Mouse (Mus musculus): ENCODE measurements at regions not wholly inside any gene's neighbourhood (a gene's known extent, or its start where the extent isn't known, plus 50 kb on each side); places are given as distances from the start of the nearest gene placed in this dataset.

DNA sequence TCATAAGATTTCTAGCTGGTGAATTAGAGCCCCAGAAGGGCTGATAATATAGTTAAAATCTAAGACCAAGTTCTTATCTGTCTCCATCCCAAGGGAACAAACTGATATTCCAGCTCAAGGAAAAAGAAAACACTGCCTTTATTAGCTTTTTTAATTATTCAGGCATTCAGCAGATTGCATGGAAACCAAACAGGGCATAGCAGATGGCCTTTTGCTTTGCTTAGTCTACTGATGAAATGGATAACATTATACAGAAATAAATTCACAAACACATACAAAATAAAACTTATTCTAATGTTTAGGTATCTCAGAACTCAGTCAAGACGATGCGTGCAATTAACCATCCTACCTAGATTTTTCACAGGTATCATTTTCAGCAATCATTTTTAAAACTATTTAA, 198.9 kb downstream of the Isl1 start:
- Histone ChIP-seq H3K4me3 (replicated peaks) (no peak overlapping the region), H3K9me3 (replicated peaks) (no peaks in the 10 kb centered on the region), H3K9ac (no peak overlapping the region), H3K4me1 (no peaks in the 10 kb centered on the region), H3K27me3 (no peaks in the 10 kb centered on the region), H3K4me2 (replicated peaks) (no peak overlapping the region), H3K36me3 (no peaks in the 10 kb centered on the region), H3K27ac (replicated peaks) (no peak overlapping the region)
- WGBS: 91% methylated on average over 2 of the region's 2 CpGs
- ATAC-seq (ENCODE audit: insufficient number of reproducible peaks, low FRiP score, low TSS enrichment, low read depth): no peak

DNA sequence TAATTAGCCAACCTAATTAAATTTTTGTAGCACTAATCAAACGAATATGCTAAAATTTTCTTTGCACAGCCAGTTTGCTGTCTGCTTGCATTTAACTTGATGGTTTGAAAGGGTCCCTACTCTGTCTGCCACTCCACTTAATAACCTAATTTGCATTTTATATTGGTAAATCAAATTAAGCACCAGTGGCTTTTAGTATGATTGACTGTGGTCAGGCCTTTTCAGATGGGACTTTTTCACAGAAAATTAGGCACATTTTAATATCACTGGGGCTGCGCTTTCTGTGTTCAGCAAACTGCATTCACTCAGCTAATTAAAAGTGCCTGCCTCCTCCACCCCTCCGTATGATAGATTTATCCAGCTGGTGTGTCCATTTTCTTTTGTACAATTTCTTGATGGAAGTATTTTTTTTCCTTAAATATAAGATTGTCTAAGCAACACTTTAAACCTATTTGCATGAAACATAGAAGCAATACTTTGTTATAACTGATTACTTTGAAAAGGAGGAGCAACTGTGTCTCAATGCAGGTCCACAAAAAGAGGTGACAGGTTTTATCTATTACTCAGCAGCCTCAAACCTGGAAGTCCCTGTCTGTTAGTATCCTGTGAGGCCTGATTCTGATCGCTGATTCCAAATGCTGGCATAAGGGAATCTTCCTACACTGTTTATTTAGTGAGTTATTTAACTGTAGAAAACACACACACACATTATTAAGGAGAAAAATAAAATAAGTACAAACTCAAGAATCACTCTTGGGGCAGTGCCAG, 221.8 kb downstream of the Isl1 start:
- ATAC-seq (ENCODE audit: insufficient number of reproducible peaks, low FRiP score, low TSS enrichment, low read depth): no peak
- Histone ChIP-seq H3K4me3 (replicated peaks) (no peak overlapping the region), H3K4me1 (no peaks in the 10 kb centered on the region), H3K27me3 (no peaks in the 10 kb centered on the region), H3K27ac (replicated peaks) (no peak overlapping the region), H3K4me2 (replicated peaks) (no peak overlapping the region), H3K36me3 (no peaks in the 10 kb centered on the region), H3K9me3 (replicated peaks) (no peaks in the 10 kb centered on the region), H3K9ac (no peak overlapping the region)
- WGBS: 58% methylated on average over 4 of the region's 4 CpGs

- Histone ChIP-seq H3K27me3 (no peaks in the 10 kb centered on the region), H3K9me3 (replicated peaks) (no peaks in the 10 kb centered on the region), H3K4me2 (replicated peaks) (no peak overlapping the region), H3K9ac (no peak overlapping the region), H3K4me1 (no peaks in the 10 kb centered on the region), H3K4me3 (replicated peaks) (no peak overlapping the region), H3K27ac (replicated peaks) (no peak overlapping the region), H3K36me3 (no peaks in the 10 kb centered on the region)
- ATAC-seq (ENCODE audit: insufficient number of reproducible peaks, low FRiP score, low TSS enrichment, low read depth): no peak
- WGBS: 75% methylated on average over 1 of the region's 1 CpGs
These were observed 222.3 kb downstream of the Isl1 start for GRCm38 (mm10) chr13:116087140-116087539.

DNA sequence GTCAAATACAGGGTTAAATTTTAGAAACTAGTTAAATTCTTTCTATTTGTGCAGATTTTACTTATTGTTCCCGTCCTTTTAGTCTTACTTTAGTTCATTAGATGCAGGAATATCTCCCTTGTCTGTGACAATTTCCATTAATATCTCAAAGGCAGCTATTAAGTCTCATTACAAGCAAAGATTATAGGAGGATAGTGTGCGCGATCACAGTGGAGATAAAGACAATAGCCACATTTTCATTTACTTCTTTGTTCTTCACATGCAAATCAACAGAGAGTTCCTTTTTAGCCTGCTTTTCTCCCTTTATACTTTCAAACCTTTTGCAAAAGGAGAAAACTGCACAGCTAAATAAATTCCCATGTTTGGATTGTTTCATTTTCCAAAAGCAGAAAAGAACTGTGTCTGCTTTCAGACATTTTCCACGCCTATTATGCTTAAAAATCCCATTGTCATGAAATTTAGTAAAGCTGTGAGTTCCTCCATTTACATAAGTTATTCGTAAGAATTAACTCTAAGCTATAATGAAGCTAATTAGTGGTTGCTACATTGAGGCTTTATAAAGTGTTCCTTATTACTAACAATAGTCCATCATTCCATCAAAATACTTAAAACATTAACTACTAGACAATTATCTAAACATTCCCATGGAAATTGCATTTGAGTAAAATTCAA, 252.4 kb downstream of the Isl1 start:
- Histone ChIP-seq H3K4me1 (no peaks in the 10 kb centered on the region), H3K36me3 (no peaks in the 10 kb centered on the region), H3K9me3 (replicated peaks) (no peaks in the 10 kb centered on the region), H3K27ac (replicated peaks) (no peak overlapping the region), H3K4me2 (replicated peaks) (no peak overlapping the region), H3K27me3 (no peaks in the 10 kb centered on the region), H3K4me3 (replicated peaks) (no peak overlapping the region), H3K9ac (no peak overlapping the region)
- no peak for ATAC-seq (ENCODE audit: insufficient number of reproducible peaks, low FRiP score, low TSS enrichment, low read depth)
- 67% methylated on average over 5 of the region's 5 CpGs for WGBS

- Histone ChIP-seq H3K4me3 (replicated peaks) (no peak overlapping the region), H3K9me3 (replicated peaks) (no peaks in the 10 kb centered on the region), H3K4me2 (replicated peaks) (no peak overlapping the region), H3K27ac (replicated peaks) (no peak overlapping the region), H3K36me3 (no peaks in the 10 kb centered on the region), H3K9ac (no peak overlapping the region), H3K4me1 (no peaks in the 10 kb centered on the region), H3K27me3 (no peaks in the 10 kb centered on the region)
- 55% methylated on average over 3 of the region's 3 CpGs for WGBS
- ATAC-seq (ENCODE audit: insufficient number of reproducible peaks, low FRiP score, low TSS enrichment, low read depth): no peak
These were observed 253.3 kb downstream of the Isl1 start for GRCm38 (mm10) chr13:116056112-116056652.

DNA sequence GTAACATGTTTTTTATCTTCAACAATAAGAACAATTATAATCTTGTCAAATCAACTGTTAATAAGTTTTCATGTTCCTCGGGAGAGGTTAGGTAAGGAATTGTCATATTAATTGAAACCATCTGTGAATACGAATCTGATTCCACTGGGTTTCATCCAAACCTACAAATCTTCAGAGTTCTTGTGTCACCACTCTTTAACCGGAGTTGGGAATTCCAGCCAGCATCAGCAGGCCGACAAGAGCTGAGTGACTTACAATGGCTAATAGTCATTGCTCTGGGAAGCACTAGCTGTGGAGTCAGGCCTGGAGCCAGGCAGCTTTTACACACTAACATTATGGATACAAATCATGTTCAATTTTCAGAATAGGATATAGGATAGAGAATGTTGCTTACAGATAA, 273.3 kb downstream of the Isl1 start:
- Histone ChIP-seq H3K4me1 (no peaks in the 10 kb centered on the region), H3K9ac (no peak overlapping the region), H3K4me3 (replicated peaks) (no peak overlapping the region), H3K27me3 (no peaks in the 10 kb centered on the region), H3K36me3 (no peaks in the 10 kb centered on the region), H3K4me2 (replicated peaks) (no peak overlapping the region), H3K9me3 (replicated peaks) (no peaks in the 10 kb centered on the region), H3K27ac (replicated peaks) (no peak overlapping the region)
- ATAC-seq (ENCODE audit: insufficient number of reproducible peaks, low FRiP score, low TSS enrichment, low read depth): no peak
- WGBS: 47% methylated on average over 4 of the region's 4 CpGs

DNA sequence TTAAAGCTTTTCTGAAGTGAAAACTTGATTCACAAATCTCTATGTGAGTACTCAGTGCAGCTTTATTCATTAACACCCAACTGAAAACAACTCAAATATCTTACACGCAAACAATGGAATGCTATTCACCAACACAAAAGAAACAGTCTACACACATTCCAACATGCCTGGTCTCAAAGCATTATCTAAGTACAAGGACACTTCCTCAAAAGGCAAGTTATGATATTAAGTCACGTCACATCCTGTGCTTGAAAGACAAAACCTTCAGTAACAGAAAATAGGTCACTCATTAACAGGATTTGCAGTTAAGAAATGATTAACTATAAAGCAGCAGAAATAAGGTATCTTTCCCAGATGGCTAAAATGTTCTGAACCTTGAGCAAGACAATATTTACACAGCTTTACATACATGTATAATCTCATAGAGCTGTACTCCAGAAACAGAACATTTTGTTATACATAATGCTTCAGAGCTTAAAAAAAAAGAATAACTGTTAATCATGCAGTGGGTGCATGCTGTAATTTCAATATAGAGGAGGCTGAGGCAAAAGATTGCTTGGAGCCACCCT, 279.3 kb downstream of the Isl1 start:
- H3K4me1 ChIP-seq: no peaks in the 10 kb centered on the region

DNA sequence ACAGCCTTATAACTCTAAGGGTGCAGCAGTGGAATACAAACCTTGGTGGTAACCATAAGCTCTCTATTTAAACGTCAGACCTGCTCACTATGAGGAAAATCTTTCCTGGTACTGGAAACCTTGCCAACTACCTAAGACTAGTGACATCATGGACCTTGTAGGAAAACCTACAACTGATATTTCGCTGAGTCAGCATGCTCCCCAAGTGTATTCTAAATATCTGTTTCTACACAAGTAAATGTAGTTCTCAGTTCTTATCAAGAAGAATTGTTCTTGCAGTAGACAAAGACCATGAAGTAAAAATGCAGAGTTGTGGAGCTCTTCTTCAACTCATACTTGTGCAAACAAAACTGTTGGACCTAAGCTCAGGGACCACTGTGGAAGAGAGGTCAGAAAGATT, 280.9 kb downstream of the Isl1 start:
- H3K36me3 ChIP-seq: no peaks in the 10 kb centered on the region
- 81% methylated on average over 2 of the region's 2 CpGs for WGBS
- no peaks in the 10 kb centered on the region for H3K4me1 ChIP-seq

More for the DNA sequence above, 279.3 kb downstream of the Isl1 start:
- WGBS: 74% methylated on average over 2 of the region's 2 CpGs
- Histone ChIP-seq H3K36me3 (no peaks in the 10 kb centered on the region), H3K4me3 (replicated peaks) (no peak overlapping the region), H3K9me3 (replicated peaks) (no peaks in the 10 kb centered on the region), H3K9ac (no peak overlapping the region), H3K27me3 (no peaks in the 10 kb centered on the region), H3K27ac (replicated peaks) (no peak overlapping the region), H3K4me2 (replicated peaks) (no peak overlapping the region)
- ATAC-seq (ENCODE audit: insufficient number of reproducible peaks, low FRiP score, low TSS enrichment, low read depth): no peak

DNA sequence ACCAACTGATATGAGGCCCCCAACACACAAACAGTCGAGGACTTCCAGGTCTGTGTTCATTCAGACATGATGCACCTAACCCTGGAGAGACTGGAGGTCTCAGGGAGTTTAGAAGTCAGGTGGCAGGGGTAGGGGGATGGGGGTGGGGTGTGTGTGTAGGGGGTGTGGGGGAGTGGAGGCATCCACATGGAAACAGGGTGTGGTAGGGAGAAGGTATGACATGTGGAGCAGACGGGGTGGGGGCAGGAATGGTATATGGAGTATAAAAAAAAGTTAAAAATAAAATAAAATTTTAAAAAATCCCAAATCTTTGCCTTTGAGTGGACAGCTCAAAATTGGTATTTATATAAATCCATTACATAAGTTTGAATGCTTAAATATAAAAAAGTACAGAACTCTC, 282.3 kb downstream of the Isl1 start:
- no peak for ATAC-seq (ENCODE audit: insufficient number of reproducible peaks, low FRiP score, low TSS enrichment, low read depth)
- Histone ChIP-seq H3K4me2 (replicated peaks) (no peak overlapping the region), H3K9me3 (replicated peaks) (no peaks in the 10 kb centered on the region), H3K27me3 (no peaks in the 10 kb centered on the region), H3K9ac (no peak overlapping the region), H3K4me1 (no peaks in the 10 kb centered on the region), H3K27ac (replicated peaks) (no peak overlapping the region), H3K36me3 (no peaks in the 10 kb centered on the region), H3K4me3 (replicated peaks) (no peak overlapping the region)
- 68% methylated on average over 2 of the region's 2 CpGs for WGBS

More for the DNA sequence above, 280.9 kb downstream of the Isl1 start:
- Histone ChIP-seq H3K4me2 (replicated peaks) (no peak overlapping the region), H3K9ac (no peak overlapping the region), H3K27me3 (no peaks in the 10 kb centered on the region), H3K27ac (replicated peaks) (no peak overlapping the region), H3K4me3 (replicated peaks) (no peak overlapping the region), H3K9me3 (replicated peaks) (no peaks in the 10 kb centered on the region)
- no peak for ATAC-seq (ENCODE audit: insufficient number of reproducible peaks, low FRiP score, low TSS enrichment, low read depth)

- H3K4me1 ChIP-seq: no peaks in the 10 kb centered on the region
- no peaks in the 10 kb centered on the region for H3K9me3 ChIP-seq (replicated peaks)
- H3K27me3 ChIP-seq: no peaks in the 10 kb centered on the region
- H3K4me3 ChIP-seq (replicated peaks): no peak overlapping the region
- no peak overlapping the region for H3K9ac ChIP-seq
- no peak overlapping the region for H3K27ac ChIP-seq (replicated peaks)
- 53% methylated on average over 5 of the region's 5 CpGs for WGBS
- no peaks in the 10 kb centered on the region for H3K36me3 ChIP-seq
- H3K4me2 ChIP-seq (replicated peaks): no peak overlapping the region
- no peak for ATAC-seq (ENCODE audit: insufficient number of reproducible peaks, low FRiP score, low TSS enrichment, low read depth)
These were observed 291.6 kb downstream of the Isl1 start for GRCm38 (mm10) chr13:116017886-116018285.

GRCm38 (mm10) chr13:116003733-116004132, 305.8 kb downstream of the Isl1 start:
- Histone ChIP-seq H3K4me3 (replicated peaks) (no peak overlapping the region), H3K4me1 (no peaks in the 10 kb centered on the region), H3K36me3 (no peaks in the 10 kb centered on the region), H3K9ac (no peak overlapping the region), H3K27me3 (no peaks in the 10 kb centered on the region), H3K27ac (replicated peaks) (no peak overlapping the region), H3K4me2 (replicated peaks) (no peak overlapping the region), H3K9me3 (replicated peaks) (no peaks in the 10 kb centered on the region)
- no peak for ATAC-seq (ENCODE audit: insufficient number of reproducible peaks, low FRiP score, low TSS enrichment, low read depth)
- 56% methylated on average over 1 of the region's 1 CpGs for WGBS

Measured in embryonic facial prominence, embryonic 15.5 days (tissue).